Mouse (Mus musculus) midbrain, embryonic 10.5 days (tissue): ENCODE results near the gene Abl1. TPM values are rescaled to one million over a fixed set of nuclear protein-coding genes. Genes with fewer than 3 reads are reported as not detected.

ENCODE experiments used
- DNase-seq: peaks from one replicate; pipeline ENCODE4 v3.0.0-alpha.2; 2017; ENCODE audit warnings: low spot score
- H3K27ac ChIP-seq: fragments of 300-500 bp; sonication (generic); replicated peaks from 2 replicates; pipeline ENCODE4 v1.5.1; 2016; ENCODE audit warnings: mild to moderate bottlenecking
- H3K27me3 ChIP-seq: fragments of 300-500 bp; sonication (generic); 2 replicates; pipeline ENCODE4 v1.6.1; 2016; ENCODE audit warnings: low read depth, mild to moderate bottlenecking; ENCODE audit not compliant: poor library complexity, severe bottlenecking
- H3K36me3 ChIP-seq: fragments of 300-500 bp; sonication (generic); 2 replicates; pipeline ENCODE4 v1.6.1; 2016; ENCODE audit warnings: mild to moderate bottlenecking, moderate library complexity
- H3K4me1 ChIP-seq: fragments of 300-500 bp; sonication (generic); 2 replicates; pipeline ENCODE4 v1.6.1; 2016
- H3K4me3 ChIP-seq: fragments of 300-500 bp; sonication (generic); 2 replicates; pipeline ENCODE4 v1.5.1; 2016; ENCODE audit warnings: mild to moderate bottlenecking, moderate library complexity
- H3K9me3 ChIP-seq: fragments of 300-500 bp; sonication (generic); replicated peaks from 2 replicates; pipeline ENCODE4 v1.6.1; 2016; ENCODE audit warnings: mild to moderate bottlenecking
- WGBS: fragments of 180-500 bp; shearing (Covaris S2); methylation state at CpG from one replicate; pipeline ENCODE4 v1.1.7; 2016; 5-methylcytosine and 5-hydroxymethylcytosine counted together
- polyA plus RNA-seq: library from polyadenylated mRNA; unstranded; fragments of >200 nt; fragmentation: Nextera tagmentation; extraction: Ambion mirVana; gene quantifications from 2 replicates; pipeline ENCODE4 v1.2.1, GENCODE M21; 2016

Abl1 gene
- polyA plus RNA-seq, 1 experiment from 2014 or later: 44.2 TPM

- H3K9me3 ChIP-seq: no peaks in the 10 kb centered on the region
- H3K36me3 ChIP-seq: peaks cover 99% of the 10 kb centered on the region
- WGBS: 82% methylated on average over 8 of the region's 8 CpGs
- no peak overlapping the region for H3K27ac ChIP-seq
- no peaks in the 10 kb centered on the region for H3K27me3 ChIP-seq
- no peak for DNase-seq
- peaks cover 5% of the 10 kb centered on the region for H3K4me1 ChIP-seq
- H3K4me3 ChIP-seq: no peak overlapping the region
These were observed 94.9 kb downstream of the Abl1 start for GRCm38 (mm10) chr2:31782958-31783602.

DNA sequence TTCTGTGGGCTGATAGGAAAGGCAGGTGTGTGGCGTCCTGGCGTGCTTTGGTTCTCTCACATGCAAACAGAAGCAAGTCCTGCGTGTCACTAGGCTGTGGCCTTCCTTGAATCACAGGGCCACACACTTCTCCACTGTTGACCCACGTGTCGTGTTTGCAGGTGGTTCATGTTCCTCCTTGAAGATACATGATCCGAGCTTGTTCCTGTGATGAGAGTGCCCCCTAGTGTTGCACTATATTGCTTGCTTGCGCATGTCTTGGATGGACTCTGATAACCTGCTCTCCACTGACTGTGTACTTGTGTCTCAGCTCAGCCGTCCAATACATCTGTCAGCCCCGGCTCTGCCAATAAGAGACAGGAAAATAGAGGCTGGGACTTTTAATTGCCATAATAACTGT lies 96.9 kb downstream of the Abl1 start:
- WGBS: 61% methylated on average over 9 of the region's 9 CpGs
- peak; percentile 68 for DNase-seq
- Histone ChIP-seq H3K27ac (no peak overlapping the region), H3K4me1 (peaks cover 6% of the 10 kb centered on the region), H3K4me3 (no peak overlapping the region), H3K36me3 (peaks cover 99% of the 10 kb centered on the region), H3K27me3 (no peaks in the 10 kb centered on the region), H3K9me3 (no peaks in the 10 kb centered on the region)

GRCm38 (mm10) chr2:31787029-31787428 lies 98.9 kb downstream of the Abl1 start:
- Histone ChIP-seq H3K27ac (no peak overlapping the region), H3K4me3 (no peak overlapping the region), H3K36me3 (peaks cover 99% of the 10 kb centered on the region), H3K9me3 (no peaks in the 10 kb centered on the region), H3K4me1 (peaks cover 13% of the 10 kb centered on the region), H3K27me3 (no peaks in the 10 kb centered on the region)
- peak; percentile 84 for DNase-seq
- WGBS: 23% methylated on average over 7 of the region's 7 CpGs

GRCm38 (mm10) chr2:31788227-31788626 lies 100.1 kb downstream of the Abl1 start:
- Histone ChIP-seq H3K9me3 (no peaks in the 10 kb centered on the region), H3K4me1 (peaks cover 13% of the 10 kb centered on the region; the same call in 1 of the 2 replicates), H3K4me3 (no peak overlapping the region), H3K36me3 (peaks cover 99% of the 10 kb centered on the region), H3K27ac (no peak overlapping the region), H3K27me3 (no peaks in the 10 kb centered on the region)
- no peak for DNase-seq
- 85% methylated on average over 3 of the region's 3 CpGs for WGBS

GRCm38 (mm10) chr2:31789215-31789614 lies 101.0 kb downstream of the Abl1 start:
- no peak overlapping the region for H3K27ac ChIP-seq
- H3K4me1 ChIP-seq: peaks cover 13% of the 10 kb centered on the region; the same call in 1 of the 2 replicates
- WGBS: 83% methylated on average over 2 of the region's 2 CpGs
- no peak overlapping the region for H3K4me3 ChIP-seq
- no peaks in the 10 kb centered on the region for H3K27me3 ChIP-seq
- no peaks in the 10 kb centered on the region for H3K9me3 ChIP-seq
- H3K36me3 ChIP-seq: peaks cover 99% of the 10 kb centered on the region
- no peak for DNase-seq

DNA sequence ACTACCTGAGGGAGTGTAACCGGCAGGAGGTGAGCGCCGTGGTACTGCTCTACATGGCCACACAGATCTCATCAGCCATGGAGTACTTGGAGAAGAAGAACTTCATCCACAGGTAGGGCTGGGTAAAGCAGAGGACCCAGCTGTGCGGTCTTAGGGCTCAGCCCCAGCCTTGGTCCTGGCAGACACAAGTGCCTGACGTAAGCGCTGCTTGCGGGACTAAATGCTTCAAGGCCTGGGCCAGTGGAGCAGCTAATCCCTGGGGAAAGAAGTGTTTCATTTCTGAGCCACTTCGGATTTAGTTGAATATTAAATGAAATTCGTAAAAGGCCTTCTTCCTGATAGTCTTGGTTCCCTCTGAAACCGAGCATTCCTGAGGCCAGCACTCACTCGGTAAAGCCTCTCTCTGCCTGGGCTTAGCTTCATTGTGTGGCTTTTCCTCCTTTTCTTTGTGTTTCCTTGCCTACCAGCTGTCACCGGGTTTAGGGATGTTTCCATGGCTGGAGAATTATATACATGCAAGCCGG lies 102.6 kb downstream of the Abl1 start:
- no peak overlapping the region for H3K27ac ChIP-seq
- no peaks in the 10 kb centered on the region for H3K27me3 ChIP-seq
- H3K36me3 ChIP-seq: peaks cover 99% of the 10 kb centered on the region
- H3K4me1 ChIP-seq: peaks cover 13% of the 10 kb centered on the region; the same call in 1 of the 2 replicates
- H3K9me3 ChIP-seq: no peaks in the 10 kb centered on the region
- 84% methylated on average over 13 of the region's 13 CpGs for WGBS
- no peak overlapping the region for H3K4me3 ChIP-seq
- DNase-seq: no peak

DNA sequence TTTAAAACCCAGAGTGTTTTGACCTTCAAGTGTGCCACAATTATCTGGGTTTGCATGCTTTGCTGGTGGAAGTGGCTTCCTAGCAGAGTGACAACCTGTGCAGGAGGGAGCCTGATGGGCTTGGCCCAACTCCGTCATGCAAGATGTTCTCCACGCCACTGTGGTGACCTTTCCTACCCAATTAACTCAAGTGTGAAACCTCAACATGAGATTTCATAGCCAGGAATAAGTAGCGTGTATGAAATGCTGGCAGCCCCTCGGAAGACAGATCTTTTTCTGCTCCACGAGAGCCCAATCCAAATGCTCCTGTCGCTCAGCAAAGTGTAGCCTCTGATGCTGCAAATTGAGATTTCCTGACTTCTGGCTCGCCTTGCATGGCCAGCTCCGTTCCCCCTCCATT lies 103.1 kb downstream of the Abl1 start:
- 92% methylated on average over 8 of the region's 8 CpGs for WGBS
- H3K4me3 ChIP-seq: no peak overlapping the region
- H3K27ac ChIP-seq: no peak overlapping the region
- peaks cover 13% of the 10 kb centered on the region; the same call in 1 of the 2 replicates for H3K4me1 ChIP-seq
- no peaks in the 10 kb centered on the region for H3K9me3 ChIP-seq
- H3K36me3 ChIP-seq: peaks cover 99% of the 10 kb centered on the region
- no peak for DNase-seq
- H3K27me3 ChIP-seq: no peaks in the 10 kb centered on the region

DNA sequence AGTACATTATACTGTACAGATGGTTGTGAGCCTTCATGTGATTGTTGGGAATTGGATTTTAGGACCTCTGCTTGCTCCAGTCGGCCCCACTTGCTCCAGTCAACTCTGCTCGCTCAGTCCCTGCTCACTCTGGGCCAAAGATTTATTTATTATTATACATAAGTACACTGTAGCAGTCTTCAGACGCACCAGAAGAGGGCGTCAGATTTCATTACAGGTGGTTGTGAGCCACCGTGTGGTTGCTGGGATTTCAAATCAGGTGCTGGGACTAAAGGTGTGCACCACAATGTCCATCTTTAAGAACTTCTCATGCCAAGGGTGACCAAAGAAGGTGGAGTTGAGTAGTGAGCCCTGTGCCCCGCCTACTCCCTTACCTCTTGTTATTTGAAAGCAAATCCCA lies 104.4 kb downstream of the Abl1 start:
- no peaks in the 10 kb centered on the region for H3K9me3 ChIP-seq
- H3K27ac ChIP-seq: no peak overlapping the region
- no peak for DNase-seq
- peaks cover 99% of the 10 kb centered on the region for H3K36me3 ChIP-seq
- 82% methylated on average over 6 of the region's 6 CpGs for WGBS
- H3K27me3 ChIP-seq: no peaks in the 10 kb centered on the region
- peaks cover 13% of the 10 kb centered on the region; the same call in 1 of the 2 replicates for H3K4me1 ChIP-seq
- no peak overlapping the region for H3K4me3 ChIP-seq

DNA sequence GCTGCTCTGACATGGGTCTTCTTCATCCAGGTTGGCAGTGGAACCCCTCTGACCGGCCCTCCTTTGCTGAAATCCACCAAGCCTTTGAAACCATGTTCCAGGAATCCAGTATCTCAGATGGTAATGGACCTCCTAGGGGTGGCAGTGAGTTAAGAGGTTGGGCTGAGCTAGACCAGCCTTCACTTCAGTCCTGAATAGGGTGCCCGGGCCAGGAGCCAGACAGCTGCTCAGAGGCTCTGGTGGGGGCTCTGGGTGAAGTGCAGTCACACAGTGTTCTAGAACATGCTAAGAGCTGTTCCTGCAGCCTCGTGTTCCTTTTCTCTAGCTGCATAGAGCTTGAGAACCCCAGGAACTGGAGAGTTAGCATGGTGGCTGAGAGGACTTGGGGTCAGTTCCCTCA lies 108.8 kb downstream of the Abl1 start:
- H3K4me1 ChIP-seq: no peaks in the 10 kb centered on the region
- no peak overlapping the region for H3K27ac ChIP-seq
- H3K9me3 ChIP-seq: no peaks in the 10 kb centered on the region
- H3K27me3 ChIP-seq: no peaks in the 10 kb centered on the region
- peaks cover 100% of the 10 kb centered on the region for H3K36me3 ChIP-seq
- 90% methylated on average over 3 of the region's 3 CpGs for WGBS
- no peak overlapping the region for H3K4me3 ChIP-seq
- DNase-seq: no peak

GRCm38 (mm10) chr2:31801416-31801815 lies 113.2 kb downstream of the Abl1 start:
- H3K27me3 ChIP-seq: no peaks in the 10 kb centered on the region
- DNase-seq: no peak
- peaks cover 22% of the 10 kb centered on the region for H3K4me1 ChIP-seq
- peaks cover 91% of the 10 kb centered on the region for H3K36me3 ChIP-seq
- H3K9me3 ChIP-seq: no peaks in the 10 kb centered on the region
- 90% methylated on average over 9 of the region's 9 CpGs for WGBS
- no peak overlapping the region for H3K27ac ChIP-seq
- no peak overlapping the region for H3K4me3 ChIP-seq

DNA sequence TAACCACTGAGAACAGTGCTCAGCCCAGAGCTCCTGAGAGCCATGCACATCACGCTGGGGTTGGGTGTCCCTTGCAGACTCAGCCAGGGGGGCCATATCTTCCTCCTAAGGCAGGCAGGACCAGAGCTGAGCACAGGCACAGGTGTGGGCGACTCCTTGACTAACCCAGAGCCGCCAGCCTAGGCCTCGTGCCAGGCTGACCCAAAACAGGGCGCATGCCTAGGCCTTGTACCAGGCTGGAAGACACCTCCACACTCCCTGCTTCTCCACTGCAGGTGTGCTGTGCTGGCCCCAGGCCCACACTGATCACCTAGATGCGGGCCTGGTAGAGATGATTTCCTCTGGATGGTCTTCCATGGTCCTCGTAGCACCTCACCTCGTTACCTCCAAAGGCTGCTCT lies 114.6 kb downstream of the Abl1 start:
- 91% methylated on average over 8 of the region's 8 CpGs for WGBS
- DNase-seq: no peak
- 0 out of 2 replicates have a peak, but pooled peaks cover 3% of the 10 kb centered on the region for H3K27me3 ChIP-seq
- H3K4me1 ChIP-seq: peaks cover 36% of the 10 kb centered on the region
- H3K9me3 ChIP-seq: no peaks in the 10 kb centered on the region
- no peak overlapping the region for H3K4me3 ChIP-seq
- no peak overlapping the region for H3K27ac ChIP-seq
- H3K36me3 ChIP-seq: peaks cover 77% of the 10 kb centered on the region

DNA sequence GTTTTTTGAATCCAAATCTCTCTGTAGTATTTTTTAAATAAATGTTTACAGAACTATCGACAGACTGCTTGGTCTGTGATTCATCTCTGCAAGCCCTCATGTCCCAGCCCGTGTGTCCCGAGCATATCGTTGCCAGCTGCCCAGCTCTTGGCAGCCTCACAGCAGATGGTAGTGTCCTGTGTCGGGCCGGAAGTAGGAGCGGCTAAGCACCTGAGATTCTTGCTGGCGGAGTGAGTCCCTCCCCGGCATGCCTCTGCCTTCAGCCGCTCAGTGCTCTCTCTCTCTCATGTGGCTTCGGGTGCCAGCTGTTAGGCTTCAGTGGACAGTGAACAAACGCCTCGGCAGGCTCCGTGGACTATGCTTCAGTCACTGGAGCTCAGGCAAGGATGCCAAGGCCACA lies 115.3 kb downstream of the Abl1 start:
- Histone ChIP-seq H3K36me3 (peaks cover 71% of the 10 kb centered on the region), H3K4me1 (peaks cover 43% of the 10 kb centered on the region), H3K4me3 (no peak overlapping the region), H3K27ac (no peak overlapping the region), H3K27me3 (0 out of 2 replicates have a peak, but pooled peaks cover 5% of the 10 kb centered on the region), H3K9me3 (no peaks in the 10 kb centered on the region)
- DNase-seq: no peak
- WGBS: 94% methylated on average over 14 of the region's 14 CpGs

- H3K4me1 ChIP-seq: peaks cover 70% of the 10 kb centered on the region
- peak overlapping the region; percentile 68 for H3K27ac ChIP-seq
- 27% methylated on average over 9 of the region's 9 CpGs for WGBS
These were observed 118.6 kb downstream of the Abl1 start for GRCm38 (mm10) chr2:31806639-31807382.

More at GRCm38 (mm10) chr2:31806639-31807382, 118.6 kb downstream of the Abl1 start:
- no peaks in the 10 kb centered on the region for H3K9me3 ChIP-seq
- peak; percentile 49 for DNase-seq
- H3K36me3 ChIP-seq: peaks cover 37% of the 10 kb centered on the region
- H3K4me3 ChIP-seq: no peak overlapping the region
- peaks cover 17% of the 10 kb centered on the region; the same call in 1 of the 2 replicates for H3K27me3 ChIP-seq
